Mouse (Mus musculus) bone marrow, adult 2 months (tissue): ENCODE results near the gene Polr2i.

Source experiments
- CTCF ChIP-seq: fragments of 200-500 bp; IDR thresholded peaks from 2 replicates; pipeline ENCODE4 v1.5.1; 2011; ENCODE audit warnings: low read length, control low read depth; ENCODE audit not compliant: control insufficient read depth, insufficient read depth
- POLR2A ChIP-seq: fragments of 200-500 bp; IDR thresholded peaks from 2 replicates; pipeline ENCODE4 v1.6.1; 2011; ENCODE audit warnings: low read depth, mild to moderate bottlenecking, control low read depth, low read length, borderline replicate concordance; ENCODE audit not compliant: control insufficient read depth

DNA sequence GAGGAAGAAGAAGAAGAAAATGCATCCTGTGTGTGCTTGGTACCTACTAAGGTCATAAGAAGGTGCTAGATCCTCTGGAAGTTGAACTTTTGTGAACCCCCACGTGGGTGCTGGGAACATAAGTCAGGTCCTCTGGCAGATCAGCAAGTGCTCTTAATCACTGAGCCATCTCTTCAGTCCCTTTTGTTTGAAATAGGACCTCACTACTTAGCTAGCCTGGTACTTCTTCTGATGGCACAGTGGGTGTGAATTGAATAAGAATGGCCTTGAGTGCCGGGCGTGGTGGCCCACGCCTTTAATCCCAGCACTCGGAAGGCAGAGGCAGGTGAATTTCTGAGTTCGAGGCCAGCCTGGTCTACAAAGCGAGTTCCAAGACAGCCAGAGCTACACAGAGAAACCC, 34.2 kb downstream of the Polr2i start:
- TF ChIP-seq POLR2A (no peak), CTCF (no peak)
